Mouse (Mus musculus): ENCODE data around the gene Ccdc62.

Ccdc62 gene

DNA sequence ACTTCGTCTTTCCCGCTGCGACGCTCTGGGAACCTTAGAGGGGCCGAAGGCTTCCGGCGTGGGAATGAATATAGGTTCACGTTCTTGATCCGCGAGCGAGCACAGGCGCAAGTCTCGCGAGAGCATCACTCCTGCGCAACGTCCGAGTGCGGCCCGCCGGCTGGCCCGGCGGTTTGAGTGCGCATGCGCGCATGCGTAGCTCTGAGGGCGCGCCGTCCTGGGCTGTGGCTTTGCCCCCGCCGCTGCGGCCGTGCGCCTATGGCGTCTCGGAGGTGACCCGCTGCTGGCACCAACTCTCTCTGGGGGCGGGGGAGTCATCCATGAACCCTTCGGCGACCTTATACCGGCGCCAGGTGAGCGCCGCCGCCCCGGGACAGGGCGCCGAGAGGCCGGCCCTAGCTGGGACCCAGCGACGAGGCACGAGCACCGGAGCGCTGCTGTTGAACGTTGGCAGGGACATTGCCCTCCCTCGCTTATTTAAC, at the start of gene Ccdc62:
Gene Ccdc62 (plus strand): TSS at position 172 of the 482 bp plus-strand sequence.
- DNase-seq, result peak; percentile 91

- DNase-seq, result no peak
Observed at GRCm38 (mm10) chr5:123880778-123881177, 49.7 kb upstream of the Ccdc62 start.

DNA sequence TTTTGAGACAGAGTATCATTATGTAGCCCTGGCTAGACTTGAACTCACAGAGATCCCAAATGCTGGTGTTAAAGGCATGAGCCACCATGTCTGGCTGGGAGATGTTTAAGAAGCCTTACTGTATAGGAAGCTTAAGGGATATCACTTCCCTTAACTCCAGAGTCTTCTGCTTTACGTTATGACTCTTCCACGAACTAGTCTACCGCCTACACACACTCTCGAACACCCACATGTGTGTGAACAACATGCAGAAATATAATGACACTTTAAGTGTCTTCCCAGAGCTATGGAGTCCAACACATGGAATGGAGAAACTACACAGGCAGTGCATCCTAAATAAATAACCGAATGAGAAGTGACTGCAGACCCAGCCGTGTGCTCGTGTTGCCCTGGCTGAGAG, 46.6 kb upstream of the Ccdc62 start:
- DNase-seq, result no peak

DNA sequence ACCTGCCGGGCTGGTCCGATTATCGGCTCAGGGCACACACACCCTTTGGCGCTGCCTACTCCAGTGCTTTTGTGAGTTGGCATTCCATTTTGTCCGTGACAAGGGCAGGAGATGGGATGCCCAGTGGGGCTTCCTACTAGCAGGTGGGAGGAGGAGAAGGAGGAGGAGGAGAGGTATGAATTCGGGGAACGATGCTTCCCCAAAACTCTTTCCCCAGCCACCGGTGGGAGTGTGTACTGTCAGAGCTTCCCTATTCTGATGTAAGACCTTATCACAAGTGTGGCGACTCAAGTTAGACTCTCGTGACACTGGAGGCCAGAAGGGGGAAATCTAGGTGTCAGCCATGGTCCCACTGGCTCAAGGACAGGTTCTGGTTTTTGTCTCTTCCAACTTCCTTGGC, 46.1 kb upstream of the Ccdc62 start:
- DNase-seq, result no peak

DNA sequence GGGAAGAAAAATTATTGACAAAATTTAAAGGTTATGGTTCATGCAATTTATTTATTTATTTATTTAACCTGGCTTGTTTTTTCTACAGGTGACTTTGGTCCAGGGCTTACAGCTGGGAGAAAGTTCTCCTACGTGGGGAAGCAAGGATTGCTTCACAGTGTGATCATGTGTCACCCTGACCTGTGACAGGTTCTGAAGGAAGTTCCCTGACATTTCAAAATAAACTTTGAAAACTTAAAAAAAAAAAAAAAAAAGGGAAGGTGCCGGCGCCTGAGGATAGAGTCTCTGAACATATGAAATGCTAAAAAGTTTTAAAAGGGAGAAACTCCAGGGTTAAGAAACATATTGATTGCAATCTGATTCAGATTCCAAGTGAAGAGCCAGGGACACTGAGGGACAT, 44.1 kb upstream of the Ccdc62 start:
- no peak for DNase-seq

GRCm38 (mm10) chr5:123890312-123890711, 40.2 kb upstream of the Ccdc62 start:
- DNase-seq, result no peak

GRCm38 (mm10) chr5:123890987-123891386, 39.5 kb upstream of the Ccdc62 start:
- no peak for DNase-seq

DNA sequence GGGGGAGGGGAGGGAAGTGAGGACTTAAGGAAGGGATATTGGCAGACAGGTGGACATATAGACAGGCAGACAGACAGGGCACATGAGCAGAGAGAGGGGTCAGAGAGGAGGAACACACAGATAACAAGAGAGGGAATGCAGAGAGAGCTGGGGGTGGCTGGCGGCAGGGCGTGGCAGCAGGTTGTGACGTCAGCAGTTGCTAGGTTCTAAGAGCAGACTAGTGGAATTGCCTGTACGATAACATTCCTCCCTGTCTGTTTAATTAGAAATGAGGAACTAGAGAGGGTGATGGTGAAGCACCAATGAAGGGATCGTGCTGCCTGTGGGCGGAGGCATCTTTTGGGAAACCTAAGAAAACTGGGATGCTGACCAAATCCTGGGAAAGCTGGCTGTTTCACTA, 38.8 kb upstream of the Ccdc62 start:
- no peak for DNase-seq

DNA sequence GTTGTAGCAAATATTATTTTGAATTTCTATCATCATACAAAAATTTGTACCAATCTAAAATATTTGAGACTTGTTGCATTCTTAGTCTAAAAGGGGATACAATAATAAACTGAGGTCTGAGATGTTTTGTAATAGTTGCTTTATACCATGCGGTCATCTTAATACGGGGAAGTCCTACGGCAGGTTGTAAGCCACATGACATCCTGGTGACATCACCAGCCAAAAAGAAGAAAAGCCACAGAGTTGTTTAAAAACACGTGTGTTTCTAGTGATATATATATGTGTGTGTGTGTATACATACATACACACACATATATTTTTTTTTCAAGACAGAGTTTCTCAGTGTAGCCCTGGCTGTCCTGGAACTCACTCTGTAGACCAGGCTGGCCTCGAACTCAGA, 37.0 kb upstream of the Ccdc62 start:
- DNase-seq, result no peak

DNA sequence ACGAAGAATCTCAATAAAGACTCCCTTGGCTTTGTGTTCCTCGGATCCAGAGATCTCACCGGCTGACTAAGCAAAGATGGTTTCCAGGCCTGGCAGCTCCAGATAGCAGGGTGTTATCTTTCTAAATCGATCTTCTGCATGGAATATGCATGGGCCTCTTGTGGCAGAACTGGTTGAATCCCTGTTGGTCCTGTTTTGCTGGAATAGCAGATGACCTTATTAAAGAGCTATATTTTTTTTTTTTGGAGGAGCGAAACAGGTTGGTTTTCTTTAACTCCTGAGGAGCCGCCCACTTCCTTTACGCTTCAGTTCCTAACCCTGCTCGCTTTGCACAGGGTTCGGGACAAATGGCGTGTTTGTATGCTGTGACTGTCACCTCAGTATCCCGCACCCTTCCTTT, 34.1 kb upstream of the Ccdc62 start:
- DNase-seq, result no peak

DNA sequence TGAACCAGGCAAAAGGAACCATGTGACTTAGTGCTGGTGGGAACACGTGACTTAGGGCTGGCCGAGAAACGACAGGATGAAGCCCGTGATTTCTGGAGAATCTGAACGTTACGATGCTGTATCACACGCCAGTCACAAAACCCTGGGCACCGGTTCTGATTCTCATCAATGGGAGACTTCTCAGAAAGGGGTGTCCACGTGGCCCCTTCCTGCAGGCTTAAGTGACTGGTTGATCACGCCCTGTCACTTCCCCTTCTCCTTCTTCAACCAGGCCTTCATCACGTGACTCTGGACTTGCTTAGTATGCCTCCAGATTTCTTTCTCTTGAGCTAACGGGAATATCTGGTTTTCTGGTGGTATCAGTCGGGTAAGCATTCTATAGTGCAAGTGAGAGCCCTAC, 33.1 kb upstream of the Ccdc62 start:
- DNase-seq, result no peak

- no peak for DNase-seq
Observed at GRCm38 (mm10) chr5:123904059-123904672, 26.3 kb upstream of the Ccdc62 start.

DNA sequence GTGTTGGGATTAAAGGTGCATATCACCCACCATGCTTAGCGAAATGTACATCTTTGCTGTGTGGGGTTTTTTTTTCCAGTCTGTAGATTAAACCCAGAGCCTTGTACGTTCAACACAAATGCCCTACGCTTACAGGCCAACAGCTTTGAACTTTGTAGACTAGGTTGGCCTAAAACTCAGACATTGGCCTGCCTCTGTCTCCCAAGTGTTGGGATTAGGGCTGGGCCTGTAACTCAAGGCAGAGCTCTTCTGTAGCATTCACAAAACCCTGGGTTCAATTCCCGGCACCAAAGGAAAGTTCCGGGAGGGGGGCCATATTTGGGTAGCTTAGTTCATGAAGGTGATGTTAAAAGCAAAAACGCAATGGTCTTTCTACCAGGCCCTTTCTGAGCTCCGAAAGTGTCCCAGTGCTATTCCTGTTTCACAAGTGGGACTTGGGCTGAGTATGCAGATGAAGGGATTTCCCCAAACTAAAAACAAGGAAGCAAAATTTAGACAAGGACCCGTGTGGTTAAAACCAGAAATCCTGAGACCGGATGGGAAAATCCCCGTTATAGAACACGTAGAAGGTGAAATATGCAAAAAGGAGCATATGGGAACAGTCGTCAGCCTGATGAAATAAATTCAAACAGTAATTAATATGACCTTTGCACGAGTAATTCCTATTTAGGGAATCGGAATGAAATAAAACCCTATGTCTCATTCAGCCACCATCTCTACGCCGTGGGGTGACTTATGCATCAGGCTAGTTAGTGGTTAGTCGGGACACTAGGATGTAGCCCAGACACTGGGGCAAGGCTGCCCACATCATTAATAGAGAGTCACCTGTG, 24.1 kb upstream of the Ccdc62 start:
- DNase-seq, result no peak

DNA sequence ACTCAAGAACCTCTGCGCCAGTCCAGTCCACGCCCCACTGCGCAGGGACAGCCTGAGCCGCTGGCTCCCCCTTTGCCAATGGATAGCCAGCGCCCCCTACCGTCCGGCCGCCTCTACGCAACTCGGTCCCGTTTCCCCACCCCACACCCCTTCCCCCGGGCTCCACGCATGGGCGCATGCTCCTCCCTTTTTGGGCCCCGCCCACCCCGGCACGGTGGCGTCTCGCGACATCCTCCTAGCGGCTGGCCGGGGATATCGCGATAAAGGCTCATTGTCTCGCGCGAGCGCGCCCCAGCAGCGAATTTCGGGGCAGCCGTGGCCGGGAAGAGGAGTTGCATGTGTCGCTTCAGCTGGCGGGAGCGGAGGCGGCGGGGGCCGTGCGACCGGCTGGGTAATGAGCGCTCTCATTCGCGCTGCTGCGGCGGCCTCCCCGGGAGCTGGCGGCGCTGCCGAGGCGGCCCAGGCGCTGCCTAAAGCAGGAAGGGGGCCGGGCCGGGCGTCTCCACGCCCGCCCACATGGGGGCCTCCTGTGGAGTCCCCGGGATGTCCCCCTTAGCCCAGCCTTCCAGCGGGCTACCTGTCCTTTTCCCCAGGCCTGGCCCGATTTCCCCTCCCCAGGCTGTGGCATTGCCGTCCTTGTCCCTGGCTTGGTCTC, 23.4 kb upstream of the Ccdc62 start, which contains the start of gene Denr:
Gene Denr (plus strand): TSS at position 200 of the 655 bp plus-strand sequence.
- DNase-seq, result peak; percentile 99

- no peak for DNase-seq
Observed at GRCm38 (mm10) chr5:123907631-123907977, 22.9 kb upstream of the Ccdc62 start.

DNA sequence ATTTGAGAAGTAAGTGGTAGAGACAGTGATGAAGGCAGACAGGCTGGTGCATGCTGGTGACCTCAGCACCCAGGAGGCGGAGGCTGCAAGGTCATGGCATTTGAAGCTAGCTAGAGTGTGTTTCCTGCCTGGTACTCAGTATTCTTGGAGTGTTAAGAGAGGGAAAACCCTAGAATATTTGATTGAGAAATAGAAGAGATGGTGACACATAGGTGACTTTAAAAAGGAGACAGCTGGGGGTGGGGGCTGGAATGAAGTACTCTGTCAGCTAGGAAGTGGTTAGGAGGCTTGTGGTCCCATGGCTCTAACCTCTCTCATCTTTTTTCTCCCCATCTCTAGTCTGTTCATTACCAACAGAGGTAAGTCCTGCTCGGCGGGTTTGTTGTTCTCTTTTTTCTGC, 15.6 kb upstream of the Ccdc62 start:
- DNase-seq, result no peak

- no peak for DNase-seq
Observed at GRCm38 (mm10) chr5:123922112-123922511, 8.4 kb upstream of the Ccdc62 start.

DNA sequence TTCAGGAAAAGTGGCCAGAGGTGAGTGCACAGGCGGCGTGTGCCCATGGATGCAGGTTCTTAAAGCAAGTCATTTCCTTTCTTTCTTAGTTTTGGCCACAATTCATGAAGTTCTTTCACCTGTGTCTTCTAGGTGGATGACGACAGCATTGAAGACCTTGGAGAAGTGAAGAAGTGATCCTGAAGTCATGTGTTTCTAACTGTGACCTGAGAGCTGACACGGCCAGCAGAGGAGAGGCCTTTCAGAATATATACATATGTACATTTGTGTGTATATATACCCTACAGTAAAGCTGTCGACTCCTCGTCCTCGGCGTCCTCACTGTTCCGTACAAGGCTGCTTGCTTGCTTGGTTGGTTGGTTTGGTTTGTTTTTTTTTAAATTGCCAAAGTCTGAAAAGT, 3.4 kb upstream of the Ccdc62 start, which contains the start of gene Gm43518:
Gene Gm43518 (plus strand): TSS at position 301 of the 400 bp plus-strand sequence.
- DNase-seq, result no peak

DNA sequence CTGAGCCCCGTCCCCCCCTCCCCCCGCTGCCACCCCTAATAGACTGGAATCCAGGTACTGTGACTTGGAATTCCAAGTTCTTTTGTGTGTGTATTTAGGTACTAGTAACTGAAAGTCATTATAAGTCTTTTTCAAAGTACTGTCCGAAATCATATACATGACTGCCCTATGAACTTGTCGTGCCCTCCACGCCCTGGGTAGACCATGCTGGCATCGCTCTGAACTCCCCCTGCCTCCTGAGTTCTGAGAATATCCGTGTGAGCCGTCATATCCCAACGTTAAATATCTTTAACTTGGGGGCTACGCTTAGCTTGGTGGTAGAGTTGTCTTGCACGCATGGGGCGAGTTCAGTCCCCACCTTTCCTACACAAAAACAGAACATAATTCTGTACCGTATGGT, 652 bp downstream of the Ccdc62 start:
- DNase-seq, result no peak

- no peak for DNase-seq
Observed at GRCm38 (mm10) chr5:123932927-123933326, 2.4 kb downstream of the Ccdc62 start.

GRCm38 (mm10) chr5:123933556-123933955, 3.1 kb downstream of the Ccdc62 start:
- DNase-seq, result no peak

- peak; percentile 36 for DNase-seq
Observed at GRCm38 (mm10) chr5:123933957-123934591, 3.6 kb downstream of the Ccdc62 start.

- no peak for DNase-seq
Observed at GRCm38 (mm10) chr5:123935931-123936330, 5.5 kb downstream of the Ccdc62 start.

Data from kidney, adult 18-20 months (tissue).